ENCODE assay signal across 17 mouse cellular contexts in the genomic region with DNA sequence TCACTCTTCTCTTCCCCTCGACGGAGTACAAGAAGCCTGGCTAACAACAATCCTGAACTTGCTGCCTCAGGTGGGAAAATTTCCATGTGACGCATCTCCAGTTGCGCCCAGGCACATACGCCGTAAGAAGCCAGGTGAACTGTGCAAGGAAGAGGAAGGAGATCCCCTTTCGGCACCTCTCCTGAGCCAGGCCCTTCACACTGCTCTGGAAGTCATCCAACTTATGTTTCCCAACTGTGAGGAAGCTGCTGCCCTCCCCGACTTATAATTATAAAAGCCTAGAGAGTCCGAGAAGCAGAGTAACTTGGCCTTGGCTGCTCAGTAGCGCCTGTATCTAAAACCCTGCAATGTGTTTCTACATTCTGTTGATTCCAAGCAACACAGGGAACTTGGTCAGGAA.
DNase-seq lines count a peak whose midpoint lies in the region; ATAC-seq and TF ChIP-seq lines count a peak whose summit lies in the region.
"Had no signal": no experiment of that assay in that cellular context is flagged by ENCODE, and none has a peak within 500 bp of the region (broad histone marks: within the 10 kb centered on the region; RNA-seq: fewer than 3 reads in every experiment).

No protein-coding gene starts in this region.

- no peak for TF ChIP-seq CTCF in intestine, postnatal 0 days (IDR thresholded peaks at IDR 0.05; ENCODE audit: low read depth)
- no peak for TF ChIP-seq CTCF in olfactory bulb, adult 2 months (IDR thresholded peaks at IDR 0.05; ENCODE audit: insufficient read depth, low read depth, low read length)

- no peaks in the 10 kb centered on the region for H3K36me3 ChIP-seq in intestine, embryonic 15.5 days
- no peaks in the 10 kb centered on the region for H3K36me3 ChIP-seq in intestine, postnatal 0 days (ENCODE audit: control insufficient read depth, insufficient read depth)
- no peaks in the 10 kb centered on the region for H3K36me3 ChIP-seq in lung, embryonic 16.5 days (ENCODE audit: control insufficient read depth, insufficient read depth, low read length)
- no peaks in the 10 kb centered on the region for H3K36me3 ChIP-seq in liver, embryonic 12.5 days
- H3K36me3 ChIP-seq: embryonic facial prominence, embryonic 13.5 days; forebrain, embryonic 10.5 days; heart, embryonic 10.5 days; kidney, embryonic 15.5 days; midbrain, embryonic 13.5 days had no signal

- no peak for TF ChIP-seq POLR2A in olfactory bulb, adult 2 months (IDR thresholded peaks at IDR 0.05; ENCODE audit: insufficient read depth, low read depth, low read length)

- H3K9me3 ChIP-seq in intestine, embryonic 15.5 days, result no peaks in the 10 kb centered on the region
- H3K9me3 ChIP-seq in intestine, postnatal 0 days (ENCODE audit: control insufficient read depth), result no peaks in the 10 kb centered on the region
- H3K9me3 ChIP-seq in lung, embryonic 16.5 days (ENCODE audit: control insufficient read depth, low read length), result no peaks in the 10 kb centered on the region
- H3K9me3 ChIP-seq in liver, embryonic 12.5 days (replicated peaks), result no peaks in the 10 kb centered on the region
- H3K9me3 ChIP-seq: embryonic facial prominence, embryonic 13.5 days; forebrain, embryonic 10.5 days; heart, embryonic 10.5 days; kidney, embryonic 15.5 days; midbrain, embryonic 13.5 days had no signal

- H3K4me3 ChIP-seq in intestine, embryonic 15.5 days (replicated peaks), result no peak overlapping the region
- H3K4me3 ChIP-seq in intestine, postnatal 0 days (ENCODE audit: low read depth, low read length), result no peak overlapping the region
- no peak overlapping the region for H3K4me3 ChIP-seq in lung, embryonic 16.5 days (ENCODE audit: low read length)
- H3K4me3 ChIP-seq in olfactory bulb, adult 2 months (ENCODE audit: insufficient read depth, low read depth, low read length), result no peak overlapping the region
- H3K4me3 ChIP-seq in liver, embryonic 12.5 days, result no peak overlapping the region
- H3K4me3 ChIP-seq: embryonic facial prominence, embryonic 13.5 days; forebrain, embryonic 10.5 days; heart, embryonic 10.5 days; kidney, embryonic 15.5 days; midbrain, embryonic 13.5 days had no signal

- no peak overlapping the region for H3K9ac ChIP-seq in intestine, embryonic 15.5 days
- no peak overlapping the region for H3K9ac ChIP-seq in intestine, postnatal 0 days (ENCODE audit: low read depth, low read length)
- no peak overlapping the region for H3K9ac ChIP-seq in lung, embryonic 16.5 days (ENCODE audit: low read length)
- no peak overlapping the region for H3K9ac ChIP-seq in liver, embryonic 12.5 days
- H3K9ac ChIP-seq: embryonic facial prominence, embryonic 13.5 days; kidney, embryonic 15.5 days; midbrain, embryonic 13.5 days had no signal

- H3K4me1 ChIP-seq in intestine, embryonic 15.5 days (replicated peaks), result no peaks in the 10 kb centered on the region
- H3K4me1 ChIP-seq in intestine, postnatal 0 days (replicated peaks; ENCODE audit: control insufficient read depth, insufficient read depth, low read length), result no peaks in the 10 kb centered on the region
- H3K4me1 ChIP-seq in lung, embryonic 16.5 days (replicated peaks; ENCODE audit: control insufficient read depth, insufficient read depth, low read length), result peaks cover 6% of the 10 kb centered on the region
- H3K4me1 ChIP-seq in olfactory bulb, adult 2 months (ENCODE audit: control insufficient read depth, insufficient read depth, low read length), result peaks cover 28% of the 10 kb centered on the region
- H3K4me1 ChIP-seq in liver, embryonic 12.5 days, result peaks cover 21% of the 10 kb centered on the region

- DNase-seq in adrenal gland, postnatal 14 days, result peak; percentile 11
- DNase-seq in adrenal gland, adult 18-20 months (ENCODE audit: low spot score in 2 of 2), result no peak
- DNase-seq in ovary, postnatal 36 days (ENCODE audit: low spot score), result no peak
- DNase-seq: gastrocnemius, postnatal 36 days; heart, postnatal 4 days; liver had no signal

- H3K4me2 ChIP-seq in intestine, embryonic 15.5 days (replicated peaks), result no peak overlapping the region
- no peak overlapping the region for H3K4me2 ChIP-seq in intestine, postnatal 0 days (replicated peaks; ENCODE audit: low read depth)
- no peak overlapping the region for H3K4me2 ChIP-seq in lung, embryonic 16.5 days (ENCODE audit: low read depth, low read length)
- no peak overlapping the region for H3K4me2 ChIP-seq in liver, embryonic 12.5 days
- H3K4me2 ChIP-seq: embryonic facial prominence, embryonic 13.5 days; kidney, embryonic 15.5 days; midbrain, embryonic 13.5 days had no signal

- ATAC-seq in intestine, embryonic 15.5 days, result 0 out of 2 replicates have a peak, but pooled peaks have one; percentile 20
- no peak for ATAC-seq in intestine, postnatal 0 days
- peak; percentile 71; the same call in 1 of the 2 replicates for ATAC-seq in lung, embryonic 16.5 days (ENCODE audit: low read depth)
- no peak for ATAC-seq in liver, embryonic 12.5 days
- ATAC-seq: midbrain, embryonic 13.5 days had no signal

- H3K27ac ChIP-seq in intestine, embryonic 15.5 days, result no peak overlapping the region
- H3K27ac ChIP-seq in intestine, postnatal 0 days (ENCODE audit: low read depth, low read length), result no peak overlapping the region
- H3K27ac ChIP-seq in lung, embryonic 16.5 days (ENCODE audit: low read length), result no peak overlapping the region
- 0 out of 2 replicates have a peak overlapping the region, but pooled peaks have one; percentile 33 for H3K27ac ChIP-seq in olfactory bulb, adult 2 months (ENCODE audit: insufficient read depth, low read depth, low read length)
- no peak overlapping the region for H3K27ac ChIP-seq in liver, embryonic 12.5 days
- H3K27ac ChIP-seq: embryonic facial prominence, embryonic 13.5 days; forebrain, embryonic 10.5 days; heart, embryonic 10.5 days; kidney, embryonic 15.5 days; macrophage; midbrain, embryonic 13.5 days had no signal

- H3K27me3 ChIP-seq in intestine, embryonic 15.5 days (replicated peaks), result no peaks in the 10 kb centered on the region
- H3K27me3 ChIP-seq in intestine, postnatal 0 days (replicated peaks; ENCODE audit: control insufficient read depth, insufficient read depth, low read length), result no peaks in the 10 kb centered on the region
- no peaks in the 10 kb centered on the region for H3K27me3 ChIP-seq in lung, embryonic 16.5 days (ENCODE audit: control insufficient read depth, insufficient read depth, low read depth, low read length)
- H3K27me3 ChIP-seq in liver, embryonic 12.5 days (replicated peaks), result no peaks in the 10 kb centered on the region
- H3K27me3 ChIP-seq: embryonic facial prominence, embryonic 13.5 days; kidney, embryonic 15.5 days; midbrain, embryonic 13.5 days had no signal

- 66% methylated on average over 10 of the region's 10 CpGs for WGBS in intestine, embryonic 15.5 days
- 64% methylated on average over 10 of the region's 10 CpGs for WGBS in intestine, postnatal 0 days
- 54% methylated on average over 10 of the region's 10 CpGs for WGBS in lung, embryonic 16.5 days
- WGBS in olfactory bulb, adult 2 months, result 54% methylated on average over 10 of the region's 10 CpGs
- WGBS in liver, embryonic 12.5 days (ENCODE audit: insufficient replicate concordance), result 79% methylated on average over 10 of the region's 10 CpGs

Comparison
In these comparisons a context has a peak if more than half of its experiments do, and no peak if none do; other contexts are left out.
1. ATAC-seq: peak in intestine, embryonic 15.5 days (single experiment) and lung, embryonic 16.5 days (single experiment); none in intestine, postnatal 0 days (single experiment) and liver, embryonic 12.5 days (single experiment).